Mouse (Mus musculus): ENCODE measurements around the gene Saysd1.

GRCm38 (mm10) chr14:20154937-20155336 lies 16.6 kb upstream of the Saysd1 start:
- no peak for TF ChIP-seq CTCF (IDR thresholded peaks at IDR 0.05)
- no peak for TF ChIP-seq POLR2A (IDR thresholded peaks at IDR 0.05; ENCODE audit: insufficient read depth, low read depth, low read length)
- TF ChIP-seq EP300 (IDR thresholded peaks at IDR 0.05; ENCODE audit: insufficient read depth, low read depth, low read length) = no peak
